8 mouse cellular contexts compared by ENCODE assay signal in genomic region chr14:56314459-56314858, GRCm38 (mm10). TPM values are rescaled to one million over a fixed set of nuclear protein-coding genes. Genes with fewer than 3 reads are reported as not detected.
DNase-seq lines count a peak whose midpoint lies in the region; ATAC-seq and TF ChIP-seq lines count a peak whose summit lies in the region.

No protein-coding gene starts in this region.

- H3K27ac ChIP-seq in liver, adult 2 months (replicated peaks; ENCODE audit: insufficient read depth, low read depth, low read length): no peak overlapping the region

- peaks cover 4% of the 10 kb centered on the region for H3K27me3 ChIP-seq in C2C12 (ENCODE audit: control insufficient read depth, insufficient read depth, insufficient read length)
- peaks cover 10% of the 10 kb centered on the region for H3K27me3 ChIP-seq in E14TG2a.4 (ENCODE audit: insufficient read depth, low read length)
- no peaks in the 10 kb centered on the region for H3K27me3 ChIP-seq in liver, adult 2 months (ENCODE audit: control insufficient read depth, insufficient read depth, low read length)

- H3K9me3 ChIP-seq in E14TG2a.4 (ENCODE audit: low read length): no peaks in the 10 kb centered on the region

- H3ac ChIP-seq in C2C12 (ENCODE audit: control insufficient read depth, insufficient read length, low read depth): no peak overlapping the region

- H3K36me3 ChIP-seq in C2C12 (ENCODE audit: control insufficient read depth, insufficient read depth): no peaks in the 10 kb centered on the region
- H3K36me3 ChIP-seq in E14TG2a.4 (ENCODE audit: insufficient read depth, low read length): no peaks in the 10 kb centered on the region
- H3K36me3 ChIP-seq in liver, adult 2 months (ENCODE audit: control insufficient read depth, insufficient read depth, low read length): no peaks in the 10 kb centered on the region

- no peak overlapping the region for H3K9ac ChIP-seq in liver, adult 2 months (ENCODE audit: low read depth, low read length)

- no peaks in the 10 kb centered on the region for H3K79me2 ChIP-seq in C2C12 (ENCODE audit: control insufficient read depth, insufficient read depth)
- H3K79me2 ChIP-seq in liver, adult 2 months (ENCODE audit: control insufficient read depth, insufficient read depth, low read length): no peaks in the 10 kb centered on the region

- H3K4me1 ChIP-seq in E14TG2a.4 (replicated peaks; ENCODE audit: low read depth, low read length): 0 out of 2 replicates have a peak, but pooled peaks cover 3% of the 10 kb centered on the region
- no peaks in the 10 kb centered on the region; the same call in 1 of the 2 replicates for H3K4me1 ChIP-seq in liver, adult 2 months (ENCODE audit: control insufficient read depth, insufficient read depth, low read length)

- H3K4me3 ChIP-seq in C2C12 (ENCODE audit: insufficient read depth, poor library complexity, severe bottlenecking): no peak overlapping the region
- H3K4me3 ChIP-seq in E14TG2a.4 (replicated peaks; ENCODE audit: low read length): no peak overlapping the region
- no peak overlapping the region for H3K4me3 ChIP-seq in liver, adult 2 months (ENCODE audit: insufficient read depth, low read depth, low read length)

- peak; percentile 65 for DNase-seq in brain, embryonic 14.5 days (ENCODE audit: low read depth)
- DNase-seq in fibroblast of lung, adult 2 months (ENCODE audit: low read depth): peak; percentile 27
- DNase-seq in kidney, adult 18-20 months: peak; percentile 46
- peak; percentile 59 for DNase-seq in liver, adult 2 months (ENCODE audit: extremely low read depth, low read depth, low spot score)
- DNase-seq in retina, postnatal 1 day: peak; percentile 67

- no peaks in the 10 kb centered on the region for H3K79me3 ChIP-seq in C2C12 (ENCODE audit: low read depth)

- WGBS in liver, adult 2 months: 17% methylated on average over 7 of the region's 7 CpGs

- ATAC-seq in erythroid progenitor cell, adult 5-6 weeks (replicated peaks; ENCODE audit: low FRiP score, poor library complexity, severe bottlenecking): no peak

- TF ChIP-seq POLR2A in brain, embryonic 14.5 days (IDR thresholded peaks at IDR 0.05; ENCODE audit: borderline replicate concordance, extremely low read depth, insufficient read depth, insufficient read length, poor library complexity, severe bottlenecking): no peak
- TF ChIP-seq POLR2A in liver, adult 2 months (IDR thresholded peaks at IDR 0.05; ENCODE audit: extremely low read depth, insufficient read depth, low read length): no peak

- TF ChIP-seq CTCF in C2C12 (IDR thresholded peaks at IDR 0.05; ENCODE audit: control insufficient read depth, insufficient read depth, insufficient read length) (peak; percentile 42), E14TG2a.4 (conservative IDR thresholded peaks at IDR 0.05; ENCODE audit: low read length) (peak; percentile 77)
- peak; percentile 81 for TF ChIP-seq CTCF in brain, embryonic 14.5 days (IDR thresholded peaks at IDR 0.05; ENCODE audit: borderline replicate concordance, extremely low read depth, insufficient read depth, insufficient read length)
- TF ChIP-seq CTCF in liver, adult 2 months (IDR thresholded peaks at IDR 0.05; ENCODE audit: low read depth, low read length): peak; percentile 76

TF ChIP-seq in C2C12, 6 proteins besides CTCF, POLR2A, EP300 and RAD21:
- no peak for TF ChIP-seq CEBPB (IDR thresholded peaks at IDR 0.05; ENCODE audit: low read depth)
- TF ChIP-seq MYOD1 (IDR thresholded peaks at IDR 0.05; ENCODE audit: control insufficient read depth, insufficient read length, low read depth): no peak
- no peak for TF ChIP-seq FOSL1 (IDR thresholded peaks at IDR 0.05; ENCODE audit: insufficient read depth, low read length, poor library complexity, severe bottlenecking)
- no peak for TF ChIP-seq MYOG (IDR thresholded peaks at IDR 0.05; ENCODE audit: control insufficient read depth, extremely low read depth, insufficient read length)
- TF ChIP-seq MAX (IDR thresholded peaks at IDR 0.05): no peak
- no peak for TF ChIP-seq USF1 (IDR thresholded peaks at IDR 0.05; ENCODE audit: low read depth)

RNA-seq across cellular contexts. Expression of gene Atp12a, which starts 50.4 kb away (rescaled TPM):
- polyA plus RNA-seq in C2C12 (2012; fragmentation: generic; extraction: Trizol): 0.01 TPM
- 0.14 and 0.18 TPM in 2 replicates for polyA plus RNA-seq in brain, embryonic 14.5 days (2012; rRNA removed)
- total RNA-seq in liver, adult 2 months (2014; rRNA removed): not detected in 2 replicates
- polyA plus RNA-seq in liver, adult 2 months (2012; rRNA removed): 0.04 TPM in 1 of 2 replicates, not detected in the other
- not detected in 2 replicates for total RNA-seq in erythroid progenitor cell, adult 5-6 weeks (2015; ENCODE audit: low replicate concordance)
- not detected in 2 replicates for total RNA-seq in erythroid progenitor cell, adult 5-6 weeks (2017; ENCODE audit: low replicate concordance)

RNA-seq across cellular contexts. Expression of gene Gzmb, which starts 52.4 kb away (rescaled TPM):
- polyA plus RNA-seq in C2C12 (2012; fragmentation: generic; extraction: Trizol): not detected
- 0.04 TPM in 1 of 2 replicates, not detected in the other for polyA plus RNA-seq in brain, embryonic 14.5 days (2012; rRNA removed)
- 0.34 and 1.0 TPM in 2 replicates for total RNA-seq in liver, adult 2 months (2014; rRNA removed)
- polyA plus RNA-seq in liver, adult 2 months (2012; rRNA removed): 0.27 and 0.49 TPM in 2 replicates
- 6.3 TPM in 1 of 2 replicates, not detected in the other for total RNA-seq in erythroid progenitor cell, adult 5-6 weeks (2015; ENCODE audit: low replicate concordance)
- not detected in 2 replicates for total RNA-seq in erythroid progenitor cell, adult 5-6 weeks (2017; ENCODE audit: low replicate concordance)
